Mouse (Mus musculus) E14TG2a.4 (cell line): ENCODE results near the gene Adcyap1r1.

Experiments used
- CTCF ChIP-seq: conservative IDR thresholded peaks from 2 replicates; pipeline ENCODE4 v1.5.1; 2014; ENCODE audit warnings: low read length
- NANOG ChIP-seq: IDR thresholded peaks from 2 replicates; pipeline ENCODE4 v1.6.1; 2014; ENCODE audit warnings: borderline replicate concordance, low read length, mixed read lengths
- POU5F1 ChIP-seq: IDR thresholded peaks from 2 replicates; pipeline ENCODE4 v1.6.1; 2014; ENCODE audit warnings: low read length, borderline replicate concordance

DNA sequence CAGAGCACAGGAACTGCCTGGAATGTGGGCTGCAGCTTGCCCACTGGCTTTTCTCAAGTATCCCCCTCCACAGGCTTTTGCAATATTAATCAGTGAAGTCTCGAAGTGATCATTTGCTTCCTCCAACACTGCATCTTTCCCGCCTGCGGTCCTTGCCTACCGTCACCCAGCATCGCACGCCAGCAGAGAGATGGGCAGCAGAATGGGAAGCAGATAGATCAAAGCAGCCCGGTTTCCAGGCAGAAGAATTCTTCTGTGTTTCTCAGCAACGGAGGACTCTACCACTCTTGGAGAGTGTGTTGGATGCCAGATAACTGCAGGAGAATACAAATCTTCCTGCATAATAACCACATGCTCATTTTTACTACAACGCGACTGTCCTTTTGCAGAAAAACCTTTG lies 87.4 kb downstream of the Adcyap1r1 start:
- TF ChIP-seq CTCF (no peak), NANOG (no peak), POU5F1 (no peak)
